In genomic region chr11:120612763-120613162, GRCm38 (mm10) we compare ENCODE assay signal across 7 mouse cellular contexts. TPM values are rescaled to one million over a fixed set of nuclear protein-coding genes. Genes with fewer than 3 reads are reported as not detected.
DNase-seq lines count a peak whose midpoint lies in the region; ATAC-seq and TF ChIP-seq lines count a peak whose summit lies in the region.

No protein-coding gene starts in this region.

- H3K4me2 ChIP-seq in liver, embryonic 13.5 days, result no peak overlapping the region

- peaks cover 16% of the 10 kb centered on the region for H3K27me3 ChIP-seq in liver, embryonic 13.5 days

- TF ChIP-seq CTCF in olfactory bulb, adult 2 months (IDR thresholded peaks at IDR 0.05; ENCODE audit: insufficient read depth, low read depth, low read length), result peak; percentile 45

- no peak overlapping the region for H3K4me3 ChIP-seq in liver, embryonic 13.5 days (replicated peaks)
- H3K4me3 ChIP-seq in olfactory bulb, adult 2 months (ENCODE audit: insufficient read depth, low read depth, low read length), result no peak overlapping the region

- no peak overlapping the region for H3K27ac ChIP-seq in liver, embryonic 13.5 days
- no peak overlapping the region for H3K27ac ChIP-seq in olfactory bulb, adult 2 months (ENCODE audit: insufficient read depth, low read depth, low read length)

- H3K36me3 ChIP-seq in liver, embryonic 13.5 days, result peaks cover 64% of the 10 kb centered on the region

- TF ChIP-seq POLR2A in olfactory bulb, adult 2 months (IDR thresholded peaks at IDR 0.05; ENCODE audit: insufficient read depth, low read depth, low read length), result no peak

- no peaks in the 10 kb centered on the region for H3K9me3 ChIP-seq in liver, embryonic 13.5 days (replicated peaks)

- H3K9ac ChIP-seq in liver, embryonic 13.5 days, result no peak overlapping the region

- intact Hi-C loops in heart, postnatal 25 days (cut with DNase I), result loop anchor here (2.0 kb wide), 3 partner anchors 34 to 124 kb away; no protein-coding TSS in a partner anchor

- peak; percentile 8; the same call in 1 of the 2 replicates for ATAC-seq in liver, embryonic 13.5 days (ENCODE audit: low read depth)

- peaks cover 51% of the 10 kb centered on the region for H3K4me1 ChIP-seq in liver, embryonic 13.5 days (replicated peaks)
- peaks cover 33% of the 10 kb centered on the region for H3K4me1 ChIP-seq in olfactory bulb, adult 2 months (ENCODE audit: control insufficient read depth, insufficient read depth, low read length)

- 37% methylated on average over 6 of the region's 6 CpGs for WGBS in liver, embryonic 13.5 days (ENCODE audit: insufficient replicate concordance)
- 33% methylated on average over 6 of the region's 6 CpGs for WGBS in olfactory bulb, adult 2 months

- peak; percentile 71 for DNase-seq in right cerebral cortex, postnatal 14 days
- no peak for DNase-seq in right cerebral cortex, adult 18-20 months
- peak; percentile 87 for DNase-seq in adrenal gland, postnatal 10 days
- DNase-seq in embryo, embryonic 9.5 days (ENCODE audit: extremely low spot score), result peak; percentile 74
- peak; percentile 48 for DNase-seq in heart, postnatal 25 days (ENCODE audit: low spot score)
- peak; percentile 69 for DNase-seq in liver, embryonic 13.5 days

RNA-seq across cellular contexts. Expression of gene Npb, which starts 4.5 kb away (rescaled TPM):
- total RNA-seq in adrenal gland, postnatal 10 days (2021), result 1 to 10 TPM; 1.0 to 1.3 TPM
- not detected for total RNA-seq in heart, postnatal 25 days (2021)
- polyA plus RNA-seq in liver, embryonic 13.5 days (2015; fragmentation: Nextera tagmentation; extraction: Ambion mirVana), result 9.5 and 12.6 TPM in 2 replicates
- polyA plus RNA-seq in olfactory bulb, adult 2 months (2012; ENCODE audit: insufficient read depth, insufficient read length, low replicate concordance, missing spikeins), result not detected in 2 replicates

RNA-seq across cellular contexts. Expression of gene Pcyt2, which starts 5.0 kb away (rescaled TPM):
- total RNA-seq in adrenal gland, postnatal 10 days (2021), result 100 to 1,000 TPM; 144 to 150 TPM
- 10 to 100 TPM; 54.2 to 59.3 TPM for total RNA-seq in heart, postnatal 25 days (2021)
- 114 and 116 TPM in 2 replicates for polyA plus RNA-seq in liver, embryonic 13.5 days (2015; fragmentation: Nextera tagmentation; extraction: Ambion mirVana)
- polyA plus RNA-seq in olfactory bulb, adult 2 months (2012; ENCODE audit: insufficient read depth, insufficient read length, low replicate concordance, missing spikeins), result not detected in 2 replicates

RNA-seq across cellular contexts. Expression of gene Sirt7, which starts 12.3 kb away (rescaled TPM):
- 10 to 100 TPM; 33.2 to 40.3 TPM for total RNA-seq in adrenal gland, postnatal 10 days (2021)
- total RNA-seq in heart, postnatal 25 days (2021), result 1 to 10 TPM; 7.7 to 8.3 TPM
- polyA plus RNA-seq in liver, embryonic 13.5 days (2015; fragmentation: Nextera tagmentation; extraction: Ambion mirVana), result 33.8 and 34.3 TPM in 2 replicates
- polyA plus RNA-seq in olfactory bulb, adult 2 months (2012; ENCODE audit: insufficient read depth, insufficient read length, low replicate concordance, missing spikeins), result not detected in 2 replicates

RNA-seq across cellular contexts. Expression of gene Anapc11, which starts 14.5 kb away (rescaled TPM):
- total RNA-seq in adrenal gland, postnatal 10 days (2021), result 10 to 100 TPM; 73.1 to 86.4 TPM
- 10 to 100 TPM; 82.6 to 90.3 TPM for total RNA-seq in heart, postnatal 25 days (2021)
- 99.1 and 102 TPM in 2 replicates for polyA plus RNA-seq in liver, embryonic 13.5 days (2015; fragmentation: Nextera tagmentation; extraction: Ambion mirVana)
- not detected in 2 replicates for polyA plus RNA-seq in olfactory bulb, adult 2 months (2012; ENCODE audit: insufficient read depth, insufficient read length, low replicate concordance, missing spikeins)

RNA-seq across cellular contexts. Expression of gene Alyref, which starts 14.6 kb away (rescaled TPM):
- 100 to 1,000 TPM; 112 to 114 TPM for total RNA-seq in adrenal gland, postnatal 10 days (2021)
- 10 to 100 TPM; 49.3 to 52.6 TPM for total RNA-seq in heart, postnatal 25 days (2021)
- 379 and 416 TPM in 2 replicates for polyA plus RNA-seq in liver, embryonic 13.5 days (2015; fragmentation: Nextera tagmentation; extraction: Ambion mirVana)
- polyA plus RNA-seq in olfactory bulb, adult 2 months (2012; ENCODE audit: insufficient read depth, insufficient read length, low replicate concordance, missing spikeins), result not detected in 2 replicates
